Mouse (Mus musculus) retina, postnatal 1 day (tissue): Measurements from ENCODE around the gene Ccdc152.

Source experiments
- DNase-seq: peaks from one replicate; pipeline ENCODE4 v3.0.0-alpha.2; 2012

The Ccdc152 gene

GRCm38 (mm10) chr15:3303426-3303825 lies at the start of gene Ccdc152:
TSS of gene Ccdc152 (minus strand) at chr15:3303526.
- DNase-seq, result no peak

GRCm38 (mm10) chr15:3349306-3350064 lies 46.2 kb upstream of the Ccdc152 start:
- no peak for DNase-seq

GRCm38 (mm10) chr15:3346682-3347081 lies 43.4 kb upstream of the Ccdc152 start:
- DNase-seq, result no peak

- DNase-seq, result no peak
These were observed 41.2 kb upstream of the Ccdc152 start for GRCm38 (mm10) chr15:3344555-3344954.

- DNase-seq, result no peak
These were observed 38.7 kb upstream of the Ccdc152 start for GRCm38 (mm10) chr15:3341806-3342582.

- DNase-seq, result no peak
These were observed 36.5 kb upstream of the Ccdc152 start for GRCm38 (mm10) chr15:3339847-3340246.

DNA sequence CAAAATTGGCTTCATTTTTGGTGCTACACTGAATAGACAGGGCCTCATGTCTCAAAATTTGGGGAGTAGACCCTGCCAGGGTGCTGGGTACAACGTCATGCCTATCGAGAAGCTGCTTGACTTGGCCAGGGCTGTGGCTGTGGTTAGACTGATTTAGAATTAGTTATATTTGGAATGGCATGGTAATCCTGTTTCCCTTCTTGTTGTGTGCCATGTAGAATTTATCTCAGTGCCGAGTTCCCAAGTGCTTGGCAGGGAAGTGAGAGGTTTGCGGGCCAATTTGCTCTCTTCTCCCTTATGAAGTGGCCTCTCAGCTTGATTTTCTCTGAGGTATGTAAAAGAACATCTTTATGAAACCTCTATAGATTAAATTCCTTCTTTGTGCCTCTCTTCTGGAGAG lies 29.2 kb upstream of the Ccdc152 start:
- no peak for DNase-seq

- DNase-seq, result no peak
These were observed 28.5 kb upstream of the Ccdc152 start for GRCm38 (mm10) chr15:3331813-3332212.

- DNase-seq, result no peak
These were observed 27.0 kb upstream of the Ccdc152 start for GRCm38 (mm10) chr15:3330291-3330690.

- no peak for DNase-seq
These were observed 19.7 kb upstream of the Ccdc152 start for GRCm38 (mm10) chr15:3323041-3323440.

- no peak for DNase-seq
These were observed 16.6 kb upstream of the Ccdc152 start for GRCm38 (mm10) chr15:3319929-3320328.

DNA sequence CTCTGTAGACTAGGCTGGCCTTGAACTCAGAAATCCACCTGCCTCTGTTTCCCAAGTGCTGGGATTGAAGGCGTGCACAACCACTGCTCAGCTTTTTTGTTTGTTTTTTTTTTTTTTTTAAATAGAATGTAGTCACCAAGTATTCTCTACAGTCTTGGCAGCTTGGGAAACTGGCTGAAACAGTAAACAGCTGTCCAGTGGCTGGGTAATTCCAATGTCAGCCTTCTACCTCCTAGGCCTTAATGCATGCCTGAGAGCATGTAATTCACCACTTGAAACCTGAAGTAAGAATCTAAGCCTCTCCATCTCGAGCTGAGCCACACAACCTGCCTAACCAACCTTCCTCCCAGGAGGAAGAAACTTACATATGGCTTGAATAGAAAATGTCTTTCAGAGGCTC lies 13.3 kb upstream of the Ccdc152 start:
- DNase-seq, result no peak

- no peak for DNase-seq
These were observed 9.6 kb upstream of the Ccdc152 start for GRCm38 (mm10) chr15:3312937-3313336.

- DNase-seq, result no peak
These were observed 6.5 kb upstream of the Ccdc152 start for GRCm38 (mm10) chr15:3309856-3310255.

DNA sequence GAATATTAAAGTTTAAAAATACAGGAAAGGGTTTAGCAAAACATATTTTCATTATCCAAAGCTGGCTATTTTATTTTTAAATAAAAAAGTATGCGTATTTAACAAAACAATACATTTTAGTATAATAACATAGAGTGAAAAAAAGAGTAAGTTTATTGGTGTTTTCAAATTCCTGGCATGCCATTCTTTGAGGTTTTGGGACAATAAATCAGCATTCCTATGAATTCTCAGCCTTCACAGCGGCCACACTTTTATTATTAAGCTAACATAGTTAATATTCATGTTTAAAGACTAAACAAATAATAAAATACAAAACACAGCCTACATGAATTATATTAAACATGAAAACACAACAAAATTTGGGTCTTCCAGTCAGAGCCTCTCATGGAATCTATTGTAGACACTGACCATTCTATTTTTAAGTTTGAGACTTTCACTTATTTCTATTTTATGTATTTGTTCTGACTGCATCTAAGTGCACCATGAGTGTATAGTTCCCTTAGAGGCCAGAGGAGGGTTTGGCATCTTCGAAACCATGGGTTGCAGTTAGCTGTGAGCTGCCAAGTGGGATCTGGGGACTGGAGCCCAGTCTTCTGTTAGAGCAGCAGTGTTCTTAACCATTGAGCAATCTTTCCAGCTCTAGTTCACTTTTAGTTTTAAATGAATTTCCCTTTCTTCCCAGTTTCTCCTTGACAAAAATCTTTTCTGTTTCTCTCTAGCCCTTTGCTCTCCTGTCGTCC lies 2.8 kb downstream of the Ccdc152 start:
- no peak for DNase-seq

DNA sequence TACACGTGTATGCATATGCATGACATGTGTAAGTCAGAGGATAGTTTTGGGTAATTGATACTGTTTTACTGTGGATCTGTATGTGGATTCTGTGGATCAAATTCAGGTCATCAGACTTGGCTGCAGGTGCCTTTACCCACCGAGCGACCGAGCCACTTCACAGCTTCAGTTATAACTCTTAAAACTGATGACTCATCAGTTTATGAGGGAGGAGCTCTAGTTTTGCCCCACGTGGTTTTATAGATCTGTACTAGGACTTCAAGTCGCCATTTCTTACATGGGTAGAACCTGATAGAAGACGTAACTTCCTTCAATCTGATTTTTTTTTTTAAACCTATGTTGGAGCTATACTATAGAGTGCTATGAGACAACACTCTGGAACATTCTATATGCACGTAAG lies 5.7 kb downstream of the Ccdc152 start:
- no peak for DNase-seq

DNA sequence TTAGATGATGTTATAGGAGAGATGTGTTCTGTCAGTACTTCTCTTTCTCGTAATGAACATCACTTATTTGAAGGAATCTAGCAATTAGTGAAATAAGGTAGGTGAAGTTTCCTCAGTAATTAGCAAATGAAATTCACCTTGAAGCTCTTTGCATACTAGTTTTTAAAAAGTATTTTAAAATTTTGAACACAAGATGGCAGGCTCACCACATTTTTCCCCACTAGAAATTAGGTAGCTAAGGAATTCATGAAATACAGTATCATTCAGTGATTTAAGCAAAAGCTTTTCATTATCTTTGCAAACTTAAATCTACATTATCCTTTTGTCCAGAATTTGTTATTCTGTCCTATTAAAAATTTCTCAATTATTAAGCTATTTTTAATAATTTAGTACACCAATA lies 7.3 kb downstream of the Ccdc152 start:
- DNase-seq, result no peak

DNA sequence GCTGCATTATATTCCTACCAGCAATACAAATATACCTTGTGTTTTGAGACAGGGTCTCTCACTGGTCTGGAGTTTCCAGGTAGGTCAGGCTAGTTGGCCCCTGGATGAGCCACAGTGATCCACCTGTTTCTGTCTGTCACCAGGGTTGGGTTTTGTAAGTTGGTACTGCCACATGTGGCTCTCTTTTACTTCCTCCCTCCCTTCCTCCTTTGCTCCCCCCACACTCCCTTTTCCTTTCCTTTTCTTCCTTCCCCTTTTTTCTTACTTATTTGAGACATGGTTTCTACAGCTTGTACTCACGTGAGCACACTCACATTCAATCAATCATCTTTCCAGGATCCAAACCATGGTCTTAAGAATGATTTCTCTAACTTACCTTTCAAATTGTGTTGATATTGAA lies 9.8 kb downstream of the Ccdc152 start:
- DNase-seq, result no peak

- DNase-seq, result no peak
These were observed 12.9 kb downstream of the Ccdc152 start for GRCm38 (mm10) chr15:3290435-3290834.

DNA sequence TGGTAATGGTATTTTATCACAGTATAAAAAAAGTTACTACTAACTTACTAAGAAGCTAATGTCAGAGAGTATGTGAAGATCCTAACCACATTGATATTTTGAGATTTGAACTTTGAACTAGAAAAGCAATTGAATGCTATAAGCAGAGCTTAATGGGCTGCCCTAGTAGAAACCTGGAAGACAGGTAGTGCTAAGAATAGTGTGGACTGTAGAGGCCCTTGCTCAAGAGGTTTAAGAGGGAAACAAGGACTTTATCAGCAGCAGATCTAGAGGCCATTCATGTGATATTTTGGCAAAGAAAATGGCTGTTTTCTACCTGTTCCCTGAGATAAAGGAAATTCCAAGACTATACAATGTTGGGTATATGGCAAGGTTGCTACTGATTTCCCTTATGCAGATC lies 17.3 kb downstream of the Ccdc152 start:
- DNase-seq, result no peak

DNA sequence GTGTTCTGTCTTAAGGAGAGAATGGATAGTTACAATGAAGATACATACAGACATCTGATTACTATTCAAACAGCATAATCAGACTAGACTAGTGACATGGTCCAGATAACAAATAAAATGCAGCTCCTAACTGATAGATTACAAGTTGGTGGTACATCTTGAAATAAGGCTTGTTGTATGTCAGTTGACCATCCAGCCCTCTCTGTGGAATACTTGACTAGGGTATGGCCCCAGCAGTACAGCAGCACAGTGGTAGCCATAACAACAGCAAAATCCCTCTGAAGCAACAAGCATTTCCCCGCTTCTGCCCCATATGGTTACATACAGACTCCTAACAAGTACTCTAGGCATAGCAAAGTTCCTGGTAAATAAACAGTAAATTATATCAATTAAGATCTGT lies 21.6 kb downstream of the Ccdc152 start:
- no peak for DNase-seq

DNA sequence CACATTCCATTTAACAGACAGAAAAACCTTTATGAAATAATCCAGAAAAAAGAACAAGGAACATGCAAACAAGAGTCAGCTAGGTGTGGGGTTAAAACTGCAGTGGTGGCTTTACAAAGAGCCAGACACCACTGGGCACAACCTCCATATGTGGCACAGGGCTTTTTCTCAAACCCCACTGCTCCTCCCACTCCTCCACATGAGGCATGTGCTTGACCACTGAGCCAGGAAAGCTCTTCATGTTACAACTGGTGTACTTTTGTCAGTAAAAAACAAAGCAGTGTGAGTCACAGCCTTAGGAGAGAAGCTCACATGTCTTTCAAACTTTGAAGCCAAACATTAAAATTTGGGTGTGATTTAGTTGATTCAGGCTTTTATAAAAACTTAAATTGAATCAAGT lies 22.1 kb downstream of the Ccdc152 start:
- DNase-seq, result no peak

- DNase-seq, result no peak
These were observed 24.1 kb downstream of the Ccdc152 start for GRCm38 (mm10) chr15:3279242-3279641.

DNA sequence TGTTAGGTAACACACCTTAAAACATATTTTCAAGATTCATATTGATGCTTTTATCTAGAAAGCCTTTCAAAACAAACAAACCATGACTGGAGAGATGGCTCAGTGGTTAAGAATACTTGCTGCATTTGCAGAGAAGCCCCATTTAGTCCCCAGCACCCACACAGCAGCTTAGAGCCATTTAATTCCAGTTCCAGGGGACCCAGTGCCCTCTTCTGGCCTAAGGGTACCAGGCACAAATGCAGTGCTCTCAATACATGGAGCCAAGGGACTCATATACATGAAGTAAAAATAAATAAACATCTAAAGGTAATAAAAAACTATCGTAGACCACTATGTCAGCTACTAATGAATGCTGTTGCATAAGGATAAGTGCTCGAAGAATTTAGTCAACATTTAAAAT lies 25.9 kb downstream of the Ccdc152 start:
- no peak for DNase-seq
